Mouse (Mus musculus) liver (tissue): ENCODE results near the gene Hist1h1c.
A peak's percentile ranks its signal among the peaks of the same experiment; 100 is the strongest.
"Not testable (repeated sequence)": the region's sequence is repeated elsewhere in the genome, so short reads cannot be mapped to it uniquely, and the experiment has no call there.

Experiments
- DNase-seq: peaks from one replicate; pipeline ENCODE4 v3.0.0-alpha.2; 2020; ENCODE audit warnings: mixed read lengths

Gene Hist1h1c

GRCm38 (mm10) chr13:23717176-23717575 is 21.4 kb upstream of the Hist1h1c start:
- no peak for DNase-seq

GRCm38 (mm10) chr13:23717593-23718245 is 20.9 kb upstream of the Hist1h1c start:
- DNase-seq, result not testable (repeated sequence)

- no peak for DNase-seq
Observed at GRCm38 (mm10) chr13:23724239-23724638, 14.4 kb upstream of the Hist1h1c start.

GRCm38 (mm10) chr13:23725213-23725612 is 13.4 kb upstream of the Hist1h1c start:
- DNase-seq, result no peak

GRCm38 (mm10) chr13:23728472-23729191 is 10.0 kb upstream of the Hist1h1c start:
- DNase-seq, result peak; percentile 58

GRCm38 (mm10) chr13:23729192-23729525 is 9.4 kb upstream of the Hist1h1c start:
- no peak for DNase-seq

- no peak for DNase-seq
Observed at GRCm38 (mm10) chr13:23729706-23730105, 8.9 kb upstream of the Hist1h1c start.

- DNase-seq, result no peak
Observed at GRCm38 (mm10) chr13:23730479-23730878, 8.1 kb upstream of the Hist1h1c start.

- no peak for DNase-seq
Observed at GRCm38 (mm10) chr13:23732156-23732804, 6.3 kb upstream of the Hist1h1c start.

- DNase-seq, result no peak
Observed at GRCm38 (mm10) chr13:23737091-23737490, 1.5 kb upstream of the Hist1h1c start.

GRCm38 (mm10) chr13:23738041-23738440 is 567 bp upstream of the Hist1h1c start:
- DNase-seq, result peak; percentile 65

GRCm38 (mm10) chr13:23739069-23739921 is 687 bp downstream of the Hist1h1c start:
- DNase-seq, result peak; percentile 93

- no peak for DNase-seq
Observed at GRCm38 (mm10) chr13:23739922-23740252, 1.3 kb downstream of the Hist1h1c start.

GRCm38 (mm10) chr13:23740256-23740840 is 1.7 kb downstream of the Hist1h1c start:
- DNase-seq, result no peak

GRCm38 (mm10) chr13:23740910-23741309 is 2.3 kb downstream of the Hist1h1c start:
- peak; percentile 55 for DNase-seq

GRCm38 (mm10) chr13:23742007-23742406 is 3.4 kb downstream of the Hist1h1c start:
- DNase-seq, result no peak

- DNase-seq, result no peak
Observed at GRCm38 (mm10) chr13:23743215-23743614, 4.6 kb downstream of the Hist1h1c start.

- DNase-seq, result no peak
Observed at GRCm38 (mm10) chr13:23743963-23744362, 5.4 kb downstream of the Hist1h1c start.

GRCm38 (mm10) chr13:23744421-23745380 is 6.1 kb downstream of the Hist1h1c start:
- peak; percentile 53 for DNase-seq

GRCm38 (mm10) chr13:23745381-23746161 is 7.0 kb downstream of the Hist1h1c start, which contains the start of gene Hist1h3c:
Gene Hist1h3c (minus strand): TSS chr13:23745602.
- DNase-seq, result peak; percentile 87
